Mouse (Mus musculus) midbrain, embryonic 14.5 days (tissue): ENCODE results near the gene Slc27a4. TPM values are rescaled to one million over a fixed set of nuclear protein-coding genes. Genes with fewer than 3 reads are reported as not detected.

Source experiments
- ATAC-seq: fragments of 200-750 bp; cut with Nextera tagmentation; 2 replicates; pipeline ENCODE4 v1.8.0; 2017; ENCODE audit warnings: moderate number of reproducible peaks, moderate library complexity; ENCODE audit not compliant: low FRiP score, low TSS enrichment
- DNase-seq: peaks from one replicate; pipeline ENCODE4 v3.0.0-alpha.2; 2015
- H3K27ac ChIP-seq: fragments of 300-500 bp; sonication (generic); replicated peaks from 2 replicates; pipeline ENCODE4 v1.5.1; 2014; ENCODE audit warnings: mild to moderate bottlenecking, low read depth, low read length, moderate library complexity
- H3K27me3 ChIP-seq: fragments of 300-500 bp; sonication (generic); 2 replicates; pipeline ENCODE4 v1.6.1; 2014; ENCODE audit warnings: low read length, control low read depth, mixed read lengths; ENCODE audit not compliant: control insufficient read depth, insufficient read depth
- H3K36me3 ChIP-seq: fragments of 300-500 bp; sonication (generic); 2 replicates; pipeline ENCODE4 v1.6.1; 2014; ENCODE audit warnings: low read length, control low read depth; ENCODE audit not compliant: control insufficient read depth, insufficient read depth
- H3K4me1 ChIP-seq: fragments of 300-500 bp; sonication (generic); 2 replicates; pipeline ENCODE4 v1.6.1; 2014; ENCODE audit warnings: mild to moderate bottlenecking, antibody characterized with exemption, low read length, control low read depth; ENCODE audit not compliant: control insufficient read depth, insufficient read depth
- H3K4me2 ChIP-seq: fragments of 300-500 bp; sonication (generic); 2 replicates; pipeline ENCODE4 v1.6.1; 2014; ENCODE audit warnings: mild to moderate bottlenecking, low read length, moderate library complexity
- H3K4me3 ChIP-seq: fragments of 300-500 bp; sonication (generic); replicated peaks from 2 replicates; pipeline ENCODE4 v1.5.1; 2014; ENCODE audit warnings: low read depth, low read length
- H3K9ac ChIP-seq: fragments of 300-500 bp; sonication (generic); replicated peaks from 2 replicates; pipeline ENCODE4 v1.6.1; 2014; ENCODE audit warnings: mild to moderate bottlenecking, low read length, moderate library complexity
- H3K9me3 ChIP-seq: fragments of 300-500 bp; sonication (generic); 2 replicates; pipeline ENCODE4 v1.6.1; 2016; ENCODE audit warnings: low read length, control low read depth, mixed read lengths; ENCODE audit not compliant: control insufficient read depth
- WGBS: fragments of 180-500 bp; shearing (Covaris S2); extraction: QIAGEN DNeasy Blood & Tissue Kit; methylation state at CpG from one replicate; pipeline ENCODE4 v1.1.7; 2014; 5-methylcytosine and 5-hydroxymethylcytosine counted together
- polyA plus RNA-seq: library from polyadenylated mRNA; unstranded; fragments of >200 nt; fragmentation: Nextera tagmentation; extraction: Ambion mirVana; gene quantifications from 2 replicates; pipeline ENCODE4 v1.2.1, GENCODE M21; 2014

The Slc27a4 gene
- 36.1 and 40.0 TPM in 2 replicates for polyA plus RNA-seq

- WGBS: 5% methylated on average over 27 of the region's 28 CpGs
- peak within 1 kb of the TSS; percentile 92 for H3K27ac ChIP-seq
- H3K36me3 ChIP-seq: peaks cover 34% of the 10 kb centered on the region
- peak within 1 kb of the TSS; percentile 74 for H3K4me2 ChIP-seq
- no peaks in the 10 kb centered on the region for H3K27me3 ChIP-seq
- H3K4me1 ChIP-seq: peaks cover 8% of the 10 kb centered on the region
- DNase-seq (peak; percentile 98), ATAC-seq (peak; percentile 98)
- H3K4me3 ChIP-seq: peak within 1 kb of the TSS; percentile 88
- H3K9me3 ChIP-seq: no peaks in the 10 kb centered on the region
- H3K9ac ChIP-seq: peak within 1 kb of the TSS; percentile 91
Observed at GRCm38 (mm10) chr2:29802075-29802826, at the start of gene Slc27a4. Gene Slc27a4 (plus strand): TSS chr2:29802634.

- Histone ChIP-seq H3K9ac (no peak overlapping the region), H3K4me1 (0 out of 2 replicates have a peak, but pooled peaks cover 5% of the 10 kb centered on the region), H3K36me3 (no peaks in the 10 kb centered on the region), H3K27ac (no peak overlapping the region), H3K27me3 (peaks cover 20% of the 10 kb centered on the region), H3K9me3 (no peaks in the 10 kb centered on the region), H3K4me2 (no peak overlapping the region), H3K4me3 (no peak overlapping the region)
- ATAC-seq (no peak), DNase-seq (no peak)
Observed at GRCm38 (mm10) chr2:29755693-29756092, 46.7 kb upstream of the Slc27a4 start.

GRCm38 (mm10) chr2:29764831-29765230 is 37.6 kb upstream of the Slc27a4 start:
- peak; percentile 86 for DNase-seq
- Histone ChIP-seq H3K9ac (no peak overlapping the region), H3K9me3 (no peaks in the 10 kb centered on the region), H3K4me1 (no peaks in the 10 kb centered on the region), H3K4me2 (no peak overlapping the region), H3K27ac (no peak overlapping the region), H3K36me3 (no peaks in the 10 kb centered on the region), H3K27me3 (no peaks in the 10 kb centered on the region), H3K4me3 (no peak overlapping the region)
- no peak for ATAC-seq
- 7% methylated on average over 1 of the region's 1 CpGs for WGBS

- no peak for DNase-seq
- 75% methylated on average over 11 of the region's 11 CpGs for WGBS
- ATAC-seq: no peak
Observed at GRCm38 (mm10) chr2:29767976-29768709, 34.3 kb upstream of the Slc27a4 start.

DNA sequence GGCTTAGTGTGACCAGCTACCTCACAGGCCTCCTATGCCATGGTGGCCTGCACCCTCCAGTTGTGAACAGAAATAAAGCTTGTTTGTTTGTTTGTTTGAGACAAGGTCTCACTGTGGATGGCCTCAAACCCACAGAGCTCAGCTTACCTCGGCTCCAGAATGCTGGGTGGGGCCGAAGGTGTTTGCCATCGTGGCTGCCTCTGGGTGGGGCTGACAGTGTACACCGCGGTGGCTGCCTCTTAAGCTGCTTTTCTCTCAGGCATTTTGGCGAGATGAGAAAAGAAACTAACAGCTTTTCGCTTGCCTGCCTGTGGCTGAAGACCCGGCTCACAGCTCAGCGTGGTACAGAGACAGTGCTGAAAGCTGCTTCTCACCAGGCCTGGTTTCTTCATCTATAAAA is 33.5 kb upstream of the Slc27a4 start:
- H3K4me3 ChIP-seq: no peak overlapping the region
- no peaks in the 10 kb centered on the region for H3K36me3 ChIP-seq
- 65% methylated on average over 9 of the region's 9 CpGs for WGBS
- no peaks in the 10 kb centered on the region for H3K27me3 ChIP-seq
- no peak overlapping the region for H3K9ac ChIP-seq
- no peaks in the 10 kb centered on the region for H3K4me1 ChIP-seq
- no peak for DNase-seq
- H3K4me2 ChIP-seq: no peak overlapping the region
- no peak overlapping the region for H3K27ac ChIP-seq
- H3K9me3 ChIP-seq: no peaks in the 10 kb centered on the region
- ATAC-seq: no peak

More at GRCm38 (mm10) chr2:29767976-29768709, 34.3 kb upstream of the Slc27a4 start:
- H3K4me3 ChIP-seq: no peak overlapping the region
- no peaks in the 10 kb centered on the region for H3K36me3 ChIP-seq
- no peaks in the 10 kb centered on the region for H3K27me3 ChIP-seq
- no peaks in the 10 kb centered on the region for H3K4me1 ChIP-seq
- H3K4me2 ChIP-seq: no peak overlapping the region
- no peaks in the 10 kb centered on the region for H3K9me3 ChIP-seq
- no peak overlapping the region for H3K27ac ChIP-seq
- no peak overlapping the region for H3K9ac ChIP-seq

- no peaks in the 10 kb centered on the region for H3K27me3 ChIP-seq
- no peak overlapping the region for H3K4me2 ChIP-seq
- H3K36me3 ChIP-seq: no peaks in the 10 kb centered on the region
- H3K4me3 ChIP-seq: no peak overlapping the region
- no peak overlapping the region for H3K9ac ChIP-seq
- no peak for DNase-seq
- H3K9me3 ChIP-seq: no peaks in the 10 kb centered on the region
- no peaks in the 10 kb centered on the region for H3K4me1 ChIP-seq
- no peak overlapping the region for H3K27ac ChIP-seq
- ATAC-seq: no peak
Observed at GRCm38 (mm10) chr2:29770162-29770561, 32.3 kb upstream of the Slc27a4 start.

DNA sequence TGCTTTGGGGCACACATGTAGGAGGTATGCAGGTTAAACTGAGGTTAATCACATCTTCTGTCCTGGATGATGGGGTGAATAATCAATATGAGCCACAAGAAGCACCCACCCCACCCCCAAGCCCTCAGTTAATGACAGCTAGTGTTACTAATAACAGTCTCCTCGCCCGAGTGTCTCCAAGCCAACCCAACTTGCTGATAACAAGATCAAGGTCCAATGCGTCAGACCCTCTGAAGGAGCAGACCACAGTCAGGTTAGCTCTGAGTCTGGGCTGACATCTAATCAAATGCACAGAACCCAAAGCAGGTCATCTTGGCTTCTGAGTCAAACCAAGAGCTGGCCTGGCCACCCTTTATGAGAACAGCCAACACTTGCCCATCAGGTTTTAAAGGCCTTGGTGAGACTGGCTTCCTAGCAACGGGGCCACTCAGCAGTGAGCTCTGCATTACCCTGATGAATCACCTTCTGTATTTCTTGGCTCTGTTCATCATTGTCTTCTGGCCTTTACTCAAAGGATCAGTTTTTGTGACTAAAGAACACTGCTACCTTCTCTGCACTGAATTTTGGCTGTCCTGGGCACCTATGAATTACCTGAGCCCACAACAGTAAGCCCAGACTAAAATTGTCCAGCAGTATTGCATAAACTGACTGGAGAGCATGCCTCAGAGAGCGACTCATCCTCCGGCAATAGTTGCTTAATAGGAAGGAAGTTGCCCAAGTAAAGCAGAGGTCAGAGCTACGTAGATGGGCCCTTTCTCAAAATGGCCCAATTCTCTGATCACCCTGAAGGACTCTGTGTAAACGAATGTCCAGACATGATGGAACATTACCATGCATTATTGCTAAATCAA is 30.6 kb upstream of the Slc27a4 start:
- no peaks in the 10 kb centered on the region for H3K9me3 ChIP-seq
- no peak overlapping the region for H3K9ac ChIP-seq
- H3K27me3 ChIP-seq: no peaks in the 10 kb centered on the region
- H3K4me3 ChIP-seq: no peak overlapping the region
- DNase-seq (no peak), ATAC-seq (no peak)
- no peaks in the 10 kb centered on the region for H3K4me1 ChIP-seq
- H3K36me3 ChIP-seq: peaks cover 9% of the 10 kb centered on the region
- WGBS: 92% methylated on average over 8 of the region's 8 CpGs
- H3K27ac ChIP-seq: no peak overlapping the region
- H3K4me2 ChIP-seq: no peak overlapping the region

DNA sequence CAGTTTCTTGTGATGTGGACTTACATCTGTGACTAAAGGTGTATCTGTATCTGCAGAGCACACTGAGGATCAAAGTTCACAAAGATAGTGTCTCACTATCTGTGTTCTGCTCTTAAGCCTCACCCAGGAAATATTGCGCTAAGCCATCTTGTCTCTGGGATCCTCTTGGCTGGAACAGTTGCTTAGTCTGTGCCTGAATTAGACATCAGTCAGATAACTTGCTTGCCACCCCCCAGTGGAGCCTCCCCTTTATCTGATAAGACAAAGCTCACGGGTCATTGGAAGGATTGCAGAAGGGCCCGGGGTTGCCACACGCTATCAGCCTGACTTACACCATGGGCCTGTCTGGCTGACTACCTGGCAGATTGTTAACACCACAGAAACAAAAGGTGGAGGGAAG is 29.1 kb upstream of the Slc27a4 start:
- peaks cover 24% of the 10 kb centered on the region for H3K36me3 ChIP-seq
- no peak overlapping the region for H3K27ac ChIP-seq
- H3K27me3 ChIP-seq: no peaks in the 10 kb centered on the region
- no peaks in the 10 kb centered on the region for H3K9me3 ChIP-seq
- 97% methylated on average over 4 of the region's 4 CpGs for WGBS
- no peak overlapping the region for H3K4me3 ChIP-seq
- no peak overlapping the region for H3K9ac ChIP-seq
- ATAC-seq (no peak), DNase-seq (no peak)
- no peak overlapping the region for H3K4me2 ChIP-seq
- no peaks in the 10 kb centered on the region for H3K4me1 ChIP-seq
